Mouse (Mus musculus): ENCODE data around the gene Sphk1. TPM values are rescaled to one million over a fixed set of nuclear protein-coding genes. Genes with fewer than 3 reads are reported as not detected.

The Sphk1 gene
- polyA plus RNA-seq, 1 experiment from 2014 or later = 4.6 TPM

- ATAC-seq = no peak
- in situ Hi-C loops (cut with MboI; ENCODE audit: low pct_unique_long_range_greater_than_20kb) = no loop called here
Observed at GRCm38 (mm10) chr11:116523699-116524189, 7.0 kb upstream of the Sphk1 start.

GRCm38 (mm10) chr11:116528636-116529320, 1.9 kb upstream of the Sphk1 start:
- DNase-seq (ENCODE audit: low read depth, low spot score) = no peak
- ChIA-PET CTCF (interaction anchor here (1.3 to 1.4 kb wide), 2 partner anchors 16 to 42 kb away, joined by 3 read pairs; no protein-coding TSS in a partner anchor), POLR2A (no interaction called here)
- no peak for ATAC-seq
- no peaks in the 10 kb centered on the region for H3K27me3 ChIP-seq
- no peak for TF ChIP-seq CTCF (IDR thresholded peaks at IDR 0.05)
- in situ Hi-C loops (cut with MboI; ENCODE audit: low pct_unique_long_range_greater_than_20kb) = no loop called here

More at GRCm38 (mm10) chr11:116523699-116524189, 7.0 kb upstream of the Sphk1 start:
- H3K27me3 ChIP-seq = no peaks in the 10 kb centered on the region
- TF ChIP-seq CTCF (IDR thresholded peaks at IDR 0.05) = no peak
- ChIA-PET POLR2A (interaction anchor here (0.5 kb wide), 1 partner anchor 19 kb away, joined by 3 read pairs; no protein-coding TSS in a partner anchor), CTCF (interaction anchor here (0.8 to 1.4 kb wide), 2 partner anchors 22 to 29 kb away, joined by 3 to 4 read pairs; partner anchors contain the start of gene Prpsap1)
- no peak for DNase-seq (ENCODE audit: low read depth, low spot score)

GRCm38 (mm10) chr11:116531371-116532191, 856 bp downstream of the Sphk1 start:
- no peak for DNase-seq (ENCODE audit: low read depth, low spot score)
- H3K27me3 ChIP-seq = no peaks in the 10 kb centered on the region
- CTCF ChIA-PET = interaction anchor here (1.1 kb wide), 1 partner anchor 31 kb away, joined by 5 read pairs; no protein-coding TSS in a partner anchor
- in situ Hi-C loops (cut with MboI; ENCODE audit: low pct_unique_long_range_greater_than_20kb) = loop anchor here (5.0 kb wide), 1 partner anchor 39 kb away; the partner anchor contains the start of gene Prpsap1
- no peak for TF ChIP-seq CTCF (IDR thresholded peaks at IDR 0.05)
- no peak for ATAC-seq
- POLR2A ChIA-PET = no interaction called here

GRCm38 (mm10) chr11:116532262-116532809, 1.6 kb downstream of the Sphk1 start:
- no peak for TF ChIP-seq CTCF (IDR thresholded peaks at IDR 0.05)
- ChIA-PET CTCF (interaction anchor here (1.1 to 3.0 kb wide), 2 partner anchors 31 to 32 kb away, joined by 5 to 16 read pairs; no protein-coding TSS in a partner anchor), POLR2A (no interaction called here)
- ATAC-seq (no peak), DNase-seq (ENCODE audit: low read depth, low spot score) (no peak)
- H3K27me3 ChIP-seq = no peaks in the 10 kb centered on the region
- in situ Hi-C loops (cut with MboI; ENCODE audit: low pct_unique_long_range_greater_than_20kb) = loop anchor here (5.0 kb wide), 1 partner anchor 40 kb away; the partner anchor contains the start of gene Prpsap1

GRCm38 (mm10) chr11:116532810-116533338, 2.1 kb downstream of the Sphk1 start:
- ATAC-seq (peak; percentile 42), DNase-seq (ENCODE audit: low read depth, low spot score) (no peak)
- POLR2A ChIA-PET = interaction anchor here (1.0 kb wide), 1 partner anchor 30 kb away, joined by 6 read pairs; no protein-coding TSS in a partner anchor
- TF ChIP-seq CTCF (IDR thresholded peaks at IDR 0.05) = no peak
- in situ Hi-C loops (cut with MboI; ENCODE audit: low pct_unique_long_range_greater_than_20kb) = loop anchor here (5.0 kb wide), 1 partner anchor 41 kb away; the partner anchor contains the start of gene Prpsap1
- CTCF ChIA-PET = interaction anchor here (1.8 to 3.0 kb wide), 2 partner anchors 32 to 96 kb away, joined by 5 to 16 read pairs; no protein-coding TSS in a partner anchor
- no peaks in the 10 kb centered on the region for H3K27me3 ChIP-seq

- ChIA-PET CTCF (interaction anchor here (0.7 to 3.0 kb wide), 6 partner anchors 10 to 95 kb away, joined by 3 to 16 read pairs (median 4); no protein-coding TSS in a partner anchor), POLR2A (interaction anchor here (1.0 kb wide), 1 partner anchor 30 kb away, joined by 6 read pairs; no protein-coding TSS in a partner anchor)
- ATAC-seq = peak; percentile 26
- no peak for TF ChIP-seq CTCF (IDR thresholded peaks at IDR 0.05)
- in situ Hi-C loops (cut with MboI; ENCODE audit: low pct_unique_long_range_greater_than_20kb) = loop anchor here (5.0 kb wide), 1 partner anchor 41 kb away; the partner anchor contains the start of gene Prpsap1
- no peak for DNase-seq (ENCODE audit: low read depth, low spot score)
- no peaks in the 10 kb centered on the region for H3K27me3 ChIP-seq
Observed at GRCm38 (mm10) chr11:116533341-116534153, 2.8 kb downstream of the Sphk1 start.

GRCm38 (mm10) chr11:116534154-116534865, 3.6 kb downstream of the Sphk1 start:
- ATAC-seq = peak; percentile 55
- no peaks in the 10 kb centered on the region for H3K27me3 ChIP-seq
- in situ Hi-C loops (cut with MboI; ENCODE audit: low pct_unique_long_range_greater_than_20kb) = loop anchor here (5.0 kb wide), 1 partner anchor 42 kb away; the partner anchor contains the start of gene Prpsap1
- ChIA-PET CTCF (interaction anchor here (0.7 to 3.0 kb wide), 5 partner anchors 16 to 95 kb away, joined by 3 to 16 read pairs (median 5); no protein-coding TSS in a partner anchor), POLR2A (interaction anchor here (1.0 kb wide), 1 partner anchor 31 kb away, joined by 6 read pairs; no protein-coding TSS in a partner anchor)
- no peak for DNase-seq (ENCODE audit: low read depth, low spot score)
- TF ChIP-seq CTCF (IDR thresholded peaks at IDR 0.05) = no peak

- ChIA-PET CTCF (interaction anchor here (1.4 kb wide), 1 partner anchor 14 kb away, joined by 3 read pairs; no protein-coding TSS in a partner anchor), POLR2A (no interaction called here)
- no peak for TF ChIP-seq CTCF (IDR thresholded peaks at IDR 0.05)
- ATAC-seq = no peak
- no peaks in the 10 kb centered on the region for H3K27me3 ChIP-seq
- no peak for DNase-seq (ENCODE audit: low read depth, low spot score)
- in situ Hi-C loops (cut with MboI; ENCODE audit: low pct_unique_long_range_greater_than_20kb) = no loop called here
Observed at GRCm38 (mm10) chr11:116536685-116537084, 6.0 kb downstream of the Sphk1 start.
